Mouse (Mus musculus): ENCODE data around the gene Snu13. TPM values are rescaled to one million over a fixed set of nuclear protein-coding genes. Genes with fewer than 3 reads are reported as not detected.

The Snu13 gene
- total RNA-seq, 1 experiment = 293 TPM

DNA sequence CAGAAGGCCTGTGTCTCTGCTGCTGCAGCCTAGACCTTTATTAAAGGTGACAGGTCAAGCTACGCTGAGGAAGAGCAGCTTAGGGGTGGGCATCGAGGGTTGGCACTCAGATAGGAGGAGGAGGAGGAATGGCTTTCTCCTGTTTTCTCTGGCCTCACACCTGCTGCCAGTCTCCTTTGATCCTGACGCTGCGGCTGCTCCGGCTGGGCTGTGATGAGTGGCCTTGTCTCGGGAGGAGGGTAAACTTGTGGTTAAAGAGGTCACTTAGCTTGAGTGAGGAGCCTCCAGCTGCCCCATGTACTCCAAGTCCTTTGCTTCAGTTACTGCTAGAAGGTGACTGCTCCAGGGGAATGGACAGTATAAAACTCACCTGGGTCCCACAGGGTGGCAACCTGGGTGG, 53.4 kb downstream of the Snu13 start:
- Histone ChIP-seq H3K27ac (ENCODE audit: insufficient read depth, low read depth, low read length, poor library complexity, severe bottlenecking) (no peak overlapping the region), H3K36me3 (ENCODE audit: control insufficient read depth, insufficient read depth, low read length, poor library complexity, severe bottlenecking) (peaks cover 15% of the 10 kb centered on the region; the same call in 1 of the 2 replicates), H3K4me3 (ENCODE audit: insufficient read depth in 1 of 2, low read depth in 1 of 2, low read length in 2 of 2, poor library complexity in 1 of 2, severe bottlenecking in 1 of 2) (no peak overlapping the region), H3K4me1 (ENCODE audit: control insufficient read depth in 2 of 2, insufficient read depth in 2 of 2, low read length in 2 of 2, poor library complexity in 1 of 2) (peaks cover 2 to 5% of the 10 kb centered on the region in 2 experiments; a peak in 2 of 4 replicates), H3K9me3 (ENCODE audit: control insufficient read depth, insufficient read depth, low read depth, low read length) (no peaks in the 10 kb centered on the region), H3K9ac (ENCODE audit: insufficient read depth, low read depth, low read length, poor library complexity, severe bottlenecking) (no peak overlapping the region)
- DNase-seq (ENCODE audit: low read depth, low spot score) = no peak
- TF ChIP-seq HCFC1 (IDR thresholded peaks at IDR 0.05; ENCODE audit: borderline replicate concordance, insufficient read depth, low read length) (no peak), ZC3H11A (IDR thresholded peaks at IDR 0.05; ENCODE audit: borderline replicate concordance, low read depth, low read length) (no peak), MAFK (IDR thresholded peaks at IDR 0.05; ENCODE audit: insufficient read depth, low read depth, low read length) (no peak), CHD2 (IDR thresholded peaks at IDR 0.05; ENCODE audit: low read depth, low read length) (no peak), ZNF384 (IDR thresholded peaks at IDR 0.05; ENCODE audit: low read depth, low read length) (no peak)
- in situ Hi-C loops (cut with MboI; ENCODE audit: low sequenced_read_pairs in 2 of 2, unreplicated experiment in 2 of 2) = no loop called here

DNA sequence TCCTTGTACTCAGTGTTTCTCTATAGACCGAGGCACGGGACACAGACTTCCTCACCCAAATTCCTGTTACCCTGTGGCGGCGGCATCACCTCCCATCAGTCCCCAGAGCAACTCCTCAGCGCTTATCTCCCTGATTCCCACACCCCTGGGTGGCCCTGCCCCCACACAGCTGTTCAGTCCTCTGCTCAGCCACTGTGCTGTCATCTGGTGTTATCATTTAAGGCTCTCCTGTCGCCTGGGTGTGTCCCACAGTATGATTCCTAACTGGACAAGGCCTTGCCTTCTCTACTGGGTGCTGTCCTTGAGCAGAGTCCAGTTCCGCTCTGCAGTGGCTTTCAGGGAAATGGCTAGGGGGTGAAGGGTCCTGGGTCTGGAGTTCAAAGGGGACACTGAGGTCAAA, 56.8 kb downstream of the Snu13 start:
- TF ChIP-seq ZC3H11A (IDR thresholded peaks at IDR 0.05; ENCODE audit: borderline replicate concordance, low read depth, low read length) (no peak), CHD2 (IDR thresholded peaks at IDR 0.05; ENCODE audit: low read depth, low read length) (no peak), HCFC1 (IDR thresholded peaks at IDR 0.05; ENCODE audit: borderline replicate concordance, insufficient read depth, low read length) (no peak), MAFK (IDR thresholded peaks at IDR 0.05; ENCODE audit: insufficient read depth, low read depth, low read length) (no peak), ZNF384 (IDR thresholded peaks at IDR 0.05; ENCODE audit: low read depth, low read length) (no peak)
- in situ Hi-C loops (cut with MboI; ENCODE audit: low sequenced_read_pairs in 2 of 2, unreplicated experiment in 2 of 2) = no loop called here
- H3K9ac ChIP-seq (ENCODE audit: insufficient read depth, low read depth, low read length, poor library complexity, severe bottlenecking) = no peak overlapping the region
- peaks cover 8% of the 10 kb centered on the region; the same call in 1 of the 2 replicates for H3K36me3 ChIP-seq (ENCODE audit: control insufficient read depth, insufficient read depth, low read length, poor library complexity, severe bottlenecking)
- no peak overlapping the region for H3K27ac ChIP-seq (ENCODE audit: insufficient read depth, low read depth, low read length, poor library complexity, severe bottlenecking)
- peaks cover 2 to 5% of the 10 kb centered on the region in 2 experiments; a peak in 2 of 4 replicates for H3K4me1 ChIP-seq (ENCODE audit: control insufficient read depth in 2 of 2, insufficient read depth in 2 of 2, low read length in 2 of 2, poor library complexity in 1 of 2)
- no peak overlapping the region for H3K4me3 ChIP-seq (ENCODE audit: insufficient read depth in 1 of 2, low read depth in 1 of 2, low read length in 2 of 2, poor library complexity in 1 of 2, severe bottlenecking in 1 of 2)
- DNase-seq (ENCODE audit: low read depth, low spot score) = no peak
- no peaks in the 10 kb centered on the region for H3K9me3 ChIP-seq (ENCODE audit: control insufficient read depth, insufficient read depth, low read depth, low read length)

Other genes starting within 250 kb of the Snu13 start
- gene Tef, start 245.2 kb downstream of the Snu13 start, total RNA-seq (2012; rRNA removed) = 20.9 and 25.2 TPM in 2 replicates
- 16.7 and 20.9 TPM in 2 replicates for gene Tob2, start 188.8 kb downstream of the Snu13 start, total RNA-seq (2012; rRNA removed)
- gene Phf5a, start 175.7 kb downstream of the Snu13 start, total RNA-seq (2012; rRNA removed) = 112 and 157 TPM in 2 replicates
- gene Aco2, start 175.3 kb downstream of the Snu13 start, total RNA-seq (2012; rRNA removed) = 444 and 478 TPM in 2 replicates
- gene Polr3h, start 121.4 kb downstream of the Snu13 start, total RNA-seq (2012; rRNA removed) = 72.4 and 83.7 TPM in 2 replicates
- 1.2 TPM in 2 replicates for gene Csdc2, start 110.8 kb downstream of the Snu13 start, total RNA-seq (2012; rRNA removed)
- 299 and 342 TPM in 2 replicates for gene Pmm1, start 86.7 kb downstream of the Snu13 start, total RNA-seq (2012; rRNA removed)
- gene 1700029P11Rik, start 67.1 kb downstream of the Snu13 start, total RNA-seq (2012; rRNA removed) = 29.9 and 41.1 TPM in 2 replicates
- 69.1 and 84.6 TPM in 2 replicates for gene Xrcc6, start 59.8 kb downstream of the Snu13 start, total RNA-seq (2012; rRNA removed)
- 8.8 and 15.9 TPM in 2 replicates for gene Desi1, start 13.7 kb downstream of the Snu13 start, total RNA-seq (2012; rRNA removed)
- gene 4930407I10Rik, start 11.6 kb upstream of the Snu13 start, total RNA-seq (2012; rRNA removed) = not detected in 2 replicates
- 0.40 and 0.42 TPM in 2 replicates for gene Mei1, start 22.4 kb upstream of the Snu13 start, total RNA-seq (2012; rRNA removed)
- gene Ccdc134, start 80.3 kb upstream of the Snu13 start, total RNA-seq (2012; rRNA removed) = 28.8 and 31.7 TPM in 2 replicates
- 173 and 211 TPM in 2 replicates for gene Srebf2, start 99.6 kb upstream of the Snu13 start, total RNA-seq (2012; rRNA removed)
- 4.1 and 4.3 TPM in 2 replicates for gene Shisa8, start 165.2 kb upstream of the Snu13 start, total RNA-seq (2012; rRNA removed)
- gene Tnfrsf13c, start 176.8 kb upstream of the Snu13 start, total RNA-seq (2012; rRNA removed) = 1.7 and 2.3 TPM in 2 replicates
- 58.2 and 80.0 TPM in 2 replicates for gene Cenpm, start 197.2 kb upstream of the Snu13 start, total RNA-seq (2012; rRNA removed)
- gene 1500009C09Rik, start 204.8 kb upstream of the Snu13 start, total RNA-seq (2012; rRNA removed) = 1.0 and 1.2 TPM in 2 replicates
- gene Sept3, start 227.3 kb upstream of the Snu13 start, total RNA-seq (2012; rRNA removed) = 5.9 and 8.2 TPM in 2 replicates

All from ES-E14 (cell line).